8 mouse cellular contexts compared by ENCODE assay signal in genomic region chr10:123196835-123197559, GRCm38 (mm10). TPM values are rescaled to one million over a fixed set of nuclear protein-coding genes. Genes with fewer than 3 reads are reported as not detected.
DNase-seq lines count a peak whose midpoint lies in the region; ATAC-seq and TF ChIP-seq lines count a peak whose summit lies in the region.

TSS of gene Usp15 (minus strand) at chr10:123196995.

- peak within 1 kb of the TSS; percentile 94 for H3K4me3 ChIP-seq in E14TG2a.4 (replicated peaks; ENCODE audit: low read length)
- H3K4me3 ChIP-seq in forebrain, embryonic 13.5 days: peak within 1 kb of the TSS; percentile 90
- H3K4me3 ChIP-seq in neural tube, embryonic 15.5 days (replicated peaks): peak within 1 kb of the TSS; percentile 80

- H3K27ac ChIP-seq in forebrain, embryonic 13.5 days: peak within 1 kb of the TSS; percentile 91
- H3K27ac ChIP-seq in neural tube, embryonic 15.5 days (replicated peaks): peak within 1 kb of the TSS; percentile 96

- DNase-seq in c-Kit-positive CD71-positive TER-119-positive erythroid progenitor cells, embryonic 14.5 days (ENCODE audit: low spot score): peak; percentile 84
- DNase-seq in heart, postnatal 14 days: peak; percentile 95 to 96
- DNase-seq in layer of hippocampus, adult 11-12 months (ENCODE audit: low spot score): peak; percentile 93
- peak; percentile 90 to 92 for DNase-seq in lung, adult 18-20 months
- peak; percentile 93 for DNase-seq in testis, postnatal 14 days (ENCODE audit: low spot score)

- intact Hi-C loops in heart, postnatal 14 days (cut with DNase I): no loop called here

- WGBS in forebrain, embryonic 13.5 days: under 1% methylated on average over 43 of the region's 66 CpGs
- WGBS in neural tube, embryonic 15.5 days: under 1% methylated on average over 62 of the region's 66 CpGs

- peak within 1 kb of the TSS; percentile 71 for H3K4me2 ChIP-seq in forebrain, embryonic 13.5 days
- H3K4me2 ChIP-seq in neural tube, embryonic 15.5 days: peak within 1 kb of the TSS; percentile 67

- peaks cover 30% of the 10 kb centered on the region for H3K4me1 ChIP-seq in E14TG2a.4 (replicated peaks; ENCODE audit: low read depth, low read length)
- H3K4me1 ChIP-seq in forebrain, embryonic 13.5 days: peaks cover 18% of the 10 kb centered on the region
- peaks cover 16% of the 10 kb centered on the region for H3K4me1 ChIP-seq in neural tube, embryonic 15.5 days

- H3K9me3 ChIP-seq in E14TG2a.4 (ENCODE audit: low read length): no peaks in the 10 kb centered on the region
- no peaks in the 10 kb centered on the region for H3K9me3 ChIP-seq in forebrain, embryonic 13.5 days (replicated peaks)
- H3K9me3 ChIP-seq in neural tube, embryonic 15.5 days (replicated peaks): no peaks in the 10 kb centered on the region

- ATAC-seq in forebrain, embryonic 13.5 days: peak; percentile 94
- ATAC-seq in neural tube, embryonic 15.5 days (ENCODE audit: low FRiP score): peak; percentile 94

- H3K27me3 ChIP-seq in E14TG2a.4 (ENCODE audit: insufficient read depth, low read length): peaks cover 23% of the 10 kb centered on the region
- H3K27me3 ChIP-seq in forebrain, embryonic 13.5 days: no peaks in the 10 kb centered on the region
- no peaks in the 10 kb centered on the region for H3K27me3 ChIP-seq in neural tube, embryonic 15.5 days (replicated peaks)

- TF ChIP-seq CTCF in E14TG2a.4 (conservative IDR thresholded peaks at IDR 0.05; ENCODE audit: low read length): no peak

- H3K9ac ChIP-seq in forebrain, embryonic 13.5 days: peak within 1 kb of the TSS; percentile 90
- H3K9ac ChIP-seq in neural tube, embryonic 15.5 days (replicated peaks): peak within 1 kb of the TSS; percentile 78

- no peaks in the 10 kb centered on the region for H3K36me3 ChIP-seq in E14TG2a.4 (ENCODE audit: insufficient read depth, low read length)
- H3K36me3 ChIP-seq in forebrain, embryonic 13.5 days (ENCODE audit: poor library complexity, severe bottlenecking): no peaks in the 10 kb centered on the region
- H3K36me3 ChIP-seq in neural tube, embryonic 15.5 days: no peaks in the 10 kb centered on the region

RNA-seq across cellular contexts. Expression of gene Usp15, which starts in this region (rescaled TPM):
- polyA plus RNA-seq in forebrain, embryonic 13.5 days (2015; fragmentation: Nextera tagmentation; extraction: Ambion mirVana): 57.3 and 62.0 TPM in 2 replicates
- 10 to 100 TPM; 77.8 to 85.6 TPM for total RNA-seq in heart, postnatal 14 days (2021)
- polyA plus RNA-seq in neural tube, embryonic 15.5 days (2015; fragmentation: Nextera tagmentation; extraction: Ambion mirVana): 68.7 and 71.2 TPM in 2 replicates

Comparison
In these comparisons a context has a peak if more than half of its experiments do, and no peak if none do; other contexts are left out.
1. Peak in every context shown above with its lines: DNase-seq, ATAC-seq, H3K4me3 ChIP-seq and H3K27ac ChIP-seq.